Mouse (Mus musculus) left cerebral cortex, adult 11 months (tissue): ENCODE data around the gene Dlgap1.
"Not testable (repeated sequence)": the region's sequence is repeated elsewhere in the genome, so short reads cannot be mapped to it uniquely, and the experiment has no call there.

Experiments
- DNase-seq: peaks from one replicate; pipeline ENCODE4 v3.0.0; 2022; ENCODE audit warnings: low spot score

The Dlgap1 gene

DNA sequence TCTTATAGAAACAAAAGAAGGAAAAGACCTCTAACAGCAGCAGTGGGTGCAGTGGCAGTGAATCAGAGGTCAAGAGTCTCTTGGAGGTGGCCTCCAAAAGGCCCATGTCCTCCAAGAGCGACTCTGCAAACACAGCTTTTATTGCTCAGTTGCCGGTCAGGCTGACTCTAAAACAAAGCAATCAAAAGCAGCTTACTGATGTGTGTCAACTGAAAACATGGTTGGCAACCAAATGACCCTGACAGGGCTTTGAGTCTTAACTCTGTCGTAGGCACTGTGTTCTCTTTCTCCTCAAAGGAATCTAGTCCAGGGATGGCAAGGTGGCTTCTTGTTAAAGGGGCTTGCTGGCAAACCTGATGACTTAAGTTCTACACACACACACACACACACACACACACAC lies 840.9 kb downstream of the Dlgap1 start:
- no peak for DNase-seq

GRCm38 (mm10) chr17:70810795-70811194 lies 841.9 kb downstream of the Dlgap1 start:
- DNase-seq, result no peak

GRCm38 (mm10) chr17:70815001-70815400 lies 846.1 kb downstream of the Dlgap1 start:
- no peak for DNase-seq

DNA sequence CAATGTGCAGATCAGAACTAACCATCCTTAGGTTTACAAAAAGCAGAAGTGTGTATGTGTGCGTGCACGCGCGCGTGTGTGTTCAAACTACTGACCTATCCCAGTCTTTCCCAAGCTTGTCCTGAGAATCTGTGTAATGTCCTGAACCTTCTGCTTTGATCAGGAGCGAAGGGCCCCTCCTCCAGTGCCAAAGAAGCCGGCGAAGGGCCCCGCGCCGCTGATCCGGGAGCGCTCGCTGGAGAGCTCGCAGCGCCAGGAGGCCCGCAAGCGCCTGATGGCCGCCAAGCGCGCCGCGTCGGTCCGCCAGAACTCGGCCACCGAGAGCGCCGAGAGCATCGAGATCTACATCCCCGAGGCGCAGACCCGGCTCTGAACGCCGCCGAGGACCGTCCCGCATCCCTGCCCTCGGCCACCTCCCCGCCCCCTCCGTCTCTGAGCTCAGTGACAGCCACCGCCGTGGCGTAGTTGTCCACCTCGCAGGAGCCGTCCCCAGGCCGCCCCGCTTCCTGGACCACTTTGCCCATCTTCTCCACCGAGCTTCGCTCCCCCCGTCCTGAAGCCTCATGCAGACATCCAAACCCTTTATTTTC lies 849.1 kb downstream of the Dlgap1 start:
- DNase-seq, result no peak

DNA sequence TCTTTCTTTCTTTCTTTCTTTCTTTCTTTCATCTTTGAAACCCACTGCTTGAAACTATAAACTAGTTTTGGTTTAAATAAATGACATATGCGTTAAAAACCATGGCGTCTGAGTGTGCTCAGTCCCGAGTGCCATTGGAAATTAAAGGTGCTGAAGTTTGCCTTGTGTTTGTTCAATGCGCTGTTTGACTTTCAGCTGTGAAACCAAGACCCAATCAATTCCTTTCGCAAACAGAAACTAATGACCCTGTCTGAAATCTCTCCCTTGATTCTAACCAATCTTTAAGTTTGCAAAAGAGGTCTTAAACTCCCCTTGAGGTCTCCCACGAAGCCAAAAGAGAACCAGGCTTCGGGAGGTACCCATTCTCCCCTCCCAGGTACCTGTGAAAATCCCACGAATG lies 854.2 kb downstream of the Dlgap1 start:
- DNase-seq, result no peak

GRCm38 (mm10) chr17:70826227-70826626 lies 857.4 kb downstream of the Dlgap1 start:
- peak; percentile 41 for DNase-seq

GRCm38 (mm10) chr17:70827463-70828179 lies 858.7 kb downstream of the Dlgap1 start:
- not testable (repeated sequence) for DNase-seq

DNA sequence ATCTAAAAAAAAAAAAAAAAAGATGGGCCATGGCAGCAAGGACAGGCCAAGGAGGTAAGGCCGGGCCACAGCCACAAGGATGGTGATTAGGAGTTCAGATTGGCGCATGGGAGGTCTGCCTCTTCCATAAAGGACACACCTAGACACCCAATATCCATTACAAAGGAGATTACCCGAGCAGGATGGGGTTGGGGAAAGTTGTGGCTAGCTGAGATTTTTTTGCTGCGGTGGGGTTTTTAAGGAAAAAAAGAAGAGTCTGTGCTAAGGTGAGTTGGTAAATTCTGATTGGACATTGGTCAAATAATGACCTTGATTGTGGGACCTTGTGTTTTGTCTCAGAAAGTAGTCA lies 859.3 kb downstream of the Dlgap1 start:
- DNase-seq, result no peak

DNA sequence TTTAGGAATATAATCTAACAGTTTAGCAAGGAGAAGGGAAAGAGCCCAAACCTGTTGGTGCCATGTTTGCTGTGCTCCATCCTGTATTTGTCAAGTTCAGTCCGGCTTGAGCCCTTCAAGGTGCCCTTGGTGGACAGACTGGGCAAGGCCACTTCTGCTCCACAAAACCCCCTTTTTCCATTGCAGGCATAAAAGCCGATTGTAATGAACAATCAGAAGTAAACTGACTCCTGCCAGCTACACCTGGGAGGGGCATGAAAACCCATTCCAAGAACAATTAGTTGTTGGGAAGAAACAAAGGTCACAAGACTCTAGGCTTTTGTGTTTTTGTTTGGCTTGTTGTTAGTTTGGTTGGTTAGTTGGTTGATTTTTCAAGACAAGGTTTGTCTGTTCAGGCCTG lies 859.7 kb downstream of the Dlgap1 start:
- no peak for DNase-seq

GRCm38 (mm10) chr17:70829217-70829616 lies 860.3 kb downstream of the Dlgap1 start:
- no peak for DNase-seq

- DNase-seq, result no peak
Measured at GRCm38 (mm10) chr17:70829943-70830715, 861.3 kb downstream of the Dlgap1 start.

- DNase-seq, result no peak
Measured at GRCm38 (mm10) chr17:70831591-70831990, 862.7 kb downstream of the Dlgap1 start.

DNA sequence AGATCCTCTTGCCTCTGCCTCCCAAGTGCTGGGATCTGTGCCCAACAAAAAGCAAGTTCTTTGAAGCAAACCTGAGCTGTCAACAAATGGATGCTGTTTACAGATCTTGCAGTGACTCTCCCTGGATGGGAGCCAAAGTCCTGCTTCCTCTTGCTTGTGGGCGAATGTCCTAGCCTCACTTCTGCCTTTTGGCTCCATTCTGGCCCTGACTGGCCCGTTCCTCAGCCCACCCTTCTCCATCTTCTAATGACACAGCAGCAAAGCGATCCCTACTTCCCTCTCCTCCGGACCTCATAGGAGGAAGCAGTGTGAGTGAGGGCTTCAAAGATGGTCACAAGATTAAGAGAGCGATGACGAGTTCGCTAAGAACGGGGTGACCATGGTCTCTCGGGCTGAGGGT lies 863.7 kb downstream of the Dlgap1 start:
- DNase-seq, result peak; percentile 45

DNA sequence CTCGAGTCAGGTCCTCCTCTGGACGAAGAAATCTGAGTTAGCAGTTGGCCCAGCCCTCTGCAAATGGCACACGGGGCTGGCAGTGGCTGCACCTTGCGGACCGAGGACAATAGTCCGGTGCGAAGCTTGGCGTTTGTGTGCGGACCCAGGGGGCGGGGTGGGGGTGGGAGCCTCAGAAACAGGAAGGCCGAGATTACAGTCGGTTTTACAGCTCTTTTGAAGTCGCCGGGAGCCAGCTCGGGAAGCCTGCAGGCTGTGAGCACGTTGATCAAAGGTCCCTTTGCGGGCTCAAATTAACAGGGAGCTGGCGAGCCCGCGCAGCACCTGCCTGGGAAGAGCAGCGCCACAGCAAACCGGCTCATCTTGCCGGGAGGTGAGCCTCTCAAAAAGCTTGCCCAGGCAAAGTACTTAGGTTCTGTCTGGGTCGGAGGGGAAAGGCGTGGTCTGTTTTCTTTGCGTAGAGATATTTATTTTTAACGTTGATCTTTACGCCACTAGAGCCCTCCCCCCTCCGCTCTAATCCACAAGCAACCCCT lies 865.6 kb downstream of the Dlgap1 start:
- DNase-seq, result no peak

- no peak for DNase-seq
Measured at GRCm38 (mm10) chr17:70835071-70835790, 866.4 kb downstream of the Dlgap1 start.

DNA sequence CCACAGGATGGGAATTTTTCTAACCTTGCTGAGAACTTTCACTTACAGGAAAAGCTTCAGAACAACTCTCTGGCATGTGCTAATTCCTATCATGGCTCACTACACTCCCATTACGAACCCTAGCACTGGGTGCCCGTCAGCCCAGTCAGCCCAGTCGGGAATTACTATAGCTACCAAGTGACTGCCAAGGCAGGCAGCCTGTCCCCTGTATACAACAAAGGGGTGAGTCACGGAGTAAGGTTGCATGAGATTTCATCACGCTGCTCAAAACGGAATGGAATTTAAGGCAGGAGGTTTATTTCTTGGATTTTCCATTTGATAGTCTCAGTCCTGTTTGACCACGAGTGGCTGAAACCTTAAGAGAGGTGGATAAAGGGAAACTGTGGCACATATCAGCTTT lies 867.9 kb downstream of the Dlgap1 start:
- DNase-seq, result no peak

- DNase-seq, result not testable (repeated sequence)
Measured at GRCm38 (mm10) chr17:70837474-70837873, 868.6 kb downstream of the Dlgap1 start.

DNA sequence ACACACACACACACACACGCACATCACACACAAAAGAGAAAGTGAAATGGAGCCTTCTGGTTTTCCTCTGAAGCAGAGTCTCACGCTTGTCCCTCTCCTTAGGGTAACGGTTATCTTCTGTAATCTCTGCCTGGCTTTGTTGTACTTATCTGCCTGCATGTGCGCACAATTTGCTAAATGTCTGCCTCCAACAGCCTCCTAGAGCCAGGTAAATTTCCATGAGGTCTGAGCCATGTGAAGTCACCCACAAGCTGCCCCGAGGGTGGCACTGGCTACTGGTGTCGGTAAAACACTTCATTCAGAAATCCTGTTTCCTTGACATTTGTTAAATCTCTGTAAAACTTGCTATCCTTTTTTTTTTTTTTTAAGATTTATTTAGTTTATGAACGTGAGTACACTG lies 869.2 kb downstream of the Dlgap1 start:
- DNase-seq, result no peak

GRCm38 (mm10) chr17:70838533-70838932 lies 869.7 kb downstream of the Dlgap1 start:
- no peak for DNase-seq

DNA sequence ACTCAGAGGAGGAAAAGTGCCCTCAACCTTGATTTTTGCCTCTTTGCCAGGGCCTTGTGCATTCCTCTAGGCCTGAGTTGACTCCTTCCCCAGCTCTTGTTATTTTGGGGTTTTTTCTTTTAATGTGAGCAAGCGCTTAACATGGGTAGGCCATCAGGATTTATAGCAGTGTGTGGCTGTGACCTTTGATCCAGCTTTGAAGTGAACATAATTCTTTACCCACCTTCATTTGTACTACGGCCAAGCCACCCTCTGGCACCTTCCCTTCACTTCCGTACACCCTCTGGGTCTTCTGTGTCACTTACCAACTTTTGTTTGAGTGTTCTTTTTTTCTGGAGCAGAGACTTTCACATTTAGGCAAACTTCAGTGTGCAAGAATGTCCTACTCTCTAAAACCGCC lies 874.4 kb downstream of the Dlgap1 start:
- no peak for DNase-seq

DNA sequence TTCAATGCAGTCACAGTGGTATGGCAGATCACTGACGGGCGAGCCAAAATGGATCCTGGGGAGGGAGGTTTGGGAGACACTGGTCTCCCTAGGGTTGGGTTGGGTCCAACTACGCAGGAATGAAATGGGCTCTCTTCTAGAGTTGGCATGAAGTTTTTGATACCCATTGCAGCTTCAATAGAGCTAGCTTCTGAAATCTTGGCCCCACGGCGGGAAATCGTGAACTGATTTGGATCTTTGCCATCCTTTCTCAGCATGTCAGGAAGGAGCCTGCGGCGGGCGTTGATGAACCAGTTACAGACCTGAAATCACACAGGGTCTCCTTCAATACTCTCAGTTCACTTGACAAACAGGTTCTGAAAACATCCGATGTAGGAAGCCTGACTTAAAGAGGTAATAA lies 876.1 kb downstream of the Dlgap1 start:
- DNase-seq, result no peak

- no peak for DNase-seq
Measured at GRCm38 (mm10) chr17:70845543-70845942, 876.7 kb downstream of the Dlgap1 start.
